25 mouse cellular contexts compared by ENCODE assay signal in genomic region chr16:34084135-34084920, GRCm38 (mm10).
DNase-seq lines count a peak whose midpoint lies in the region; ATAC-seq and TF ChIP-seq lines count a peak whose summit lies in the region.
"Had no signal": no experiment of that assay in that cellular context is flagged by ENCODE, and none has a peak within 500 bp of the region (broad histone marks: within the 10 kb centered on the region; RNA-seq: fewer than 3 reads in every experiment).

No protein-coding gene starts in this region.

- 60% methylated on average over 10 of the region's 10 CpGs for WGBS in forebrain, embryonic 14.5 days
- WGBS in forebrain, embryonic 12.5 days, result 71% methylated on average over 10 of the region's 10 CpGs
- WGBS in heart, postnatal 0 days, result 84% methylated on average over 10 of the region's 10 CpGs
- 85% methylated on average over 10 of the region's 10 CpGs for WGBS in midbrain, embryonic 11.5 days

- ATAC-seq in forebrain, embryonic 14.5 days, result no peak
- ATAC-seq in forebrain, embryonic 12.5 days (ENCODE audit: low FRiP score), result no peak
- no peak for ATAC-seq in heart, postnatal 0 days (ENCODE audit: insufficient read depth, low read depth)
- ATAC-seq in megakaryocyte, adult 5-6 weeks (ENCODE audit: poor library complexity, severe bottlenecking), result no peak
- no peak for ATAC-seq in midbrain, embryonic 11.5 days (ENCODE audit: low FRiP score)
- ATAC-seq: forebrain, embryonic 15.5 days; hindbrain, embryonic 16.5 days; intestine, embryonic 16.5 days had no signal

- H3K4me3 ChIP-seq in forebrain, embryonic 14.5 days (ENCODE audit: low read depth, low read length), result no peak overlapping the region
- no peak overlapping the region for H3K4me3 ChIP-seq in forebrain, embryonic 12.5 days (replicated peaks)
- H3K4me3 ChIP-seq in heart, postnatal 0 days (ENCODE audit: low read depth, low read length), result no peak overlapping the region
- peak overlapping the region; percentile 2 for H3K4me3 ChIP-seq in megakaryocyte, embryonic 14.5 days (replicated peaks)
- no peak overlapping the region for H3K4me3 ChIP-seq in midbrain, embryonic 11.5 days (ENCODE audit: low read depth, low read length)
- H3K4me3 ChIP-seq: forebrain, embryonic 15.5 days; heart, adult 2 months; midbrain, embryonic 12.5 days; neural tube, embryonic 13.5 days had no signal

- TF ChIP-seq EP300 in heart, postnatal 0 days (IDR thresholded peaks at IDR 0.05; ENCODE audit: low read depth), result no peak

- peak; percentile 42 for DNase-seq in forebrain, embryonic 14.5 days (ENCODE audit: low spot score)
- DNase-seq in heart, postnatal 0 days (ENCODE audit: low spot score), result no peak
- no peak for DNase-seq in heart, adult 8-10 months (ENCODE audit: low spot score)
- no peak for DNase-seq in midbrain, embryonic 11.5 days (ENCODE audit: low spot score, missing footprints)
- DNase-seq: adrenal gland, adult 8-10 months; cerebellum, adult 8-10 months; cerebellum, postnatal 25 days; heart, adult 2 months; heart, postnatal 10 days; kidney, adult 8-10 months; kidney, postnatal 4 days; left cerebral cortex, postnatal 4 days; lung, adult 2 months; lung, postnatal 14 days; right cerebral cortex, postnatal 14 days; thymus, postnatal 14 days had no signal

- H3K4me2 ChIP-seq in forebrain, embryonic 14.5 days (ENCODE audit: low read length), result no peak overlapping the region
- H3K4me2 ChIP-seq in forebrain, embryonic 12.5 days, result no peak overlapping the region
- no peak overlapping the region for H3K4me2 ChIP-seq in heart, postnatal 0 days (ENCODE audit: low read depth, low read length)
- no peak overlapping the region for H3K4me2 ChIP-seq in midbrain, embryonic 11.5 days
- H3K4me2 ChIP-seq: forebrain, embryonic 15.5 days; midbrain, embryonic 12.5 days; neural tube, embryonic 13.5 days had no signal

- H3K27ac ChIP-seq in forebrain, embryonic 14.5 days (ENCODE audit: low read depth, low read length), result no peak overlapping the region
- H3K27ac ChIP-seq in forebrain, embryonic 12.5 days, result no peak overlapping the region
- peak overlapping the region; percentile 91 for H3K27ac ChIP-seq in heart, postnatal 0 days (ENCODE audit: low read depth)
- no peak overlapping the region for H3K27ac ChIP-seq in midbrain, embryonic 11.5 days (ENCODE audit: low read depth, low read length)
- H3K27ac ChIP-seq: forebrain, embryonic 15.5 days; kidney, postnatal 0 days; midbrain, embryonic 12.5 days; neural tube, embryonic 13.5 days had no signal

- no peaks in the 10 kb centered on the region for H3K27me3 ChIP-seq in forebrain, embryonic 14.5 days (replicated peaks; ENCODE audit: control insufficient read depth, insufficient read depth, low read length)
- H3K27me3 ChIP-seq in forebrain, embryonic 12.5 days, result no peaks in the 10 kb centered on the region
- H3K27me3 ChIP-seq in heart, postnatal 0 days (ENCODE audit: control insufficient read depth, insufficient read depth, low read length), result no peaks in the 10 kb centered on the region
- H3K27me3 ChIP-seq in megakaryocyte, embryonic 14.5 days (replicated peaks), result no peaks in the 10 kb centered on the region
- H3K27me3 ChIP-seq in midbrain, embryonic 11.5 days (ENCODE audit: control insufficient read depth, insufficient read depth, low read length), result no peaks in the 10 kb centered on the region
- H3K27me3 ChIP-seq: forebrain, embryonic 15.5 days; midbrain, embryonic 12.5 days; neural tube, embryonic 13.5 days had no signal

- H3K9ac ChIP-seq in forebrain, embryonic 14.5 days (ENCODE audit: low read length), result no peak overlapping the region
- H3K9ac ChIP-seq in forebrain, embryonic 12.5 days, result no peak overlapping the region
- H3K9ac ChIP-seq in heart, postnatal 0 days (replicated peaks; ENCODE audit: low read depth, low read length), result no peak overlapping the region
- no peak overlapping the region for H3K9ac ChIP-seq in midbrain, embryonic 11.5 days (ENCODE audit: low read length)
- H3K9ac ChIP-seq: forebrain, embryonic 15.5 days; midbrain, embryonic 12.5 days; neural tube, embryonic 13.5 days had no signal

- peaks cover 9% of the 10 kb centered on the region; the same call in 1 of the 2 replicates for H3K4me1 ChIP-seq in forebrain, embryonic 14.5 days (ENCODE audit: control insufficient read depth, insufficient read depth, low read length)
- peaks cover 34% of the 10 kb centered on the region for H3K4me1 ChIP-seq in forebrain, embryonic 12.5 days
- H3K4me1 ChIP-seq in heart, postnatal 0 days (ENCODE audit: control insufficient read depth, insufficient read depth), result peaks cover 50% of the 10 kb centered on the region
- H3K4me1 ChIP-seq in megakaryocyte, embryonic 14.5 days, result peaks cover 100% of the 10 kb centered on the region
- peaks cover 13% of the 10 kb centered on the region for H3K4me1 ChIP-seq in midbrain, embryonic 11.5 days (ENCODE audit: control insufficient read depth, insufficient read depth, low read length)

- no peak for TF ChIP-seq CTCF in heart, postnatal 0 days (IDR thresholded peaks at IDR 0.05; ENCODE audit: low read depth)

- no peaks in the 10 kb centered on the region for H3K36me3 ChIP-seq in forebrain, embryonic 14.5 days (ENCODE audit: control insufficient read depth, insufficient read depth, low read length)
- no peaks in the 10 kb centered on the region for H3K36me3 ChIP-seq in forebrain, embryonic 12.5 days (replicated peaks)
- H3K36me3 ChIP-seq in heart, postnatal 0 days (replicated peaks; ENCODE audit: control insufficient read depth, insufficient read depth, low read length), result no peaks in the 10 kb centered on the region
- peaks cover 95% of the 10 kb centered on the region for H3K36me3 ChIP-seq in megakaryocyte, embryonic 14.5 days (replicated peaks; ENCODE audit: low read length)
- no peaks in the 10 kb centered on the region; the same call in 1 of the 2 replicates for H3K36me3 ChIP-seq in midbrain, embryonic 11.5 days (ENCODE audit: control insufficient read depth, insufficient read depth, low read length)
- H3K36me3 ChIP-seq: forebrain, embryonic 15.5 days; midbrain, embryonic 12.5 days; neural tube, embryonic 13.5 days had no signal

- H3K9me3 ChIP-seq in forebrain, embryonic 14.5 days (replicated peaks; ENCODE audit: control insufficient read depth, low read length), result no peaks in the 10 kb centered on the region
- H3K9me3 ChIP-seq in forebrain, embryonic 12.5 days, result no peaks in the 10 kb centered on the region
- H3K9me3 ChIP-seq in heart, postnatal 0 days (replicated peaks; ENCODE audit: control insufficient read depth, low read length), result no peaks in the 10 kb centered on the region
- no peaks in the 10 kb centered on the region for H3K9me3 ChIP-seq in megakaryocyte, embryonic 14.5 days
- no peaks in the 10 kb centered on the region for H3K9me3 ChIP-seq in midbrain, embryonic 11.5 days (ENCODE audit: control insufficient read depth, low read length)
- H3K9me3 ChIP-seq: forebrain, embryonic 15.5 days; midbrain, embryonic 12.5 days; neural tube, embryonic 13.5 days had no signal
